In genomic region chr11:48567583-48568562, GRCm38 (mm10) we compare ENCODE assay signal across 18 mouse cellular contexts.
DNase-seq lines count a peak whose midpoint lies in the region; ATAC-seq lines count a peak whose summit lies in the region.
"Had no signal": no experiment of that assay in that cellular context is flagged by ENCODE, and none has a peak within 500 bp of the region (broad histone marks: within the 10 kb centered on the region; RNA-seq: fewer than 3 reads in every experiment).

No protein-coding gene starts in this region.

- H3K4me2 ChIP-seq in heart, embryonic 16.5 days (ENCODE audit: low read depth, low read length), result no peak overlapping the region
- no peak overlapping the region for H3K4me2 ChIP-seq in limb, embryonic 11.5 days (ENCODE audit: low read depth, severe bottlenecking)
- no peak overlapping the region for H3K4me2 ChIP-seq in limb, embryonic 15.5 days
- H3K4me2 ChIP-seq: embryonic facial prominence, embryonic 13.5 days; liver, embryonic 12.5 days; midbrain, embryonic 13.5 days; stomach, embryonic 15.5 days had no signal

- no peak for DNase-seq in heart, embryonic 10.5 days (ENCODE audit: low spot score)
- DNase-seq in limb, embryonic 11.5 days (ENCODE audit: low spot score), result no peak
- DNase-seq in limb, embryonic 10.5 days (ENCODE audit: low spot score), result no peak
- peak; percentile 34 for DNase-seq in lung, postnatal 36 days
- no peak for DNase-seq in frontal cortex, postnatal 36 days (ENCODE audit: low spot score in 2 of 2)
- DNase-seq: adrenal gland, postnatal 25 days; cerebellum, adult 18-20 months; right cerebral cortex, postnatal 14 days; thymus, postnatal 14 days had no signal

- no peak overlapping the region for H3K9ac ChIP-seq in heart, embryonic 16.5 days (ENCODE audit: low read length)
- no peak overlapping the region for H3K9ac ChIP-seq in limb, embryonic 11.5 days (ENCODE audit: low read length)
- H3K9ac ChIP-seq in limb, embryonic 15.5 days, result no peak overlapping the region
- H3K9ac ChIP-seq: embryonic facial prominence, embryonic 13.5 days; liver, embryonic 12.5 days; midbrain, embryonic 13.5 days; stomach, embryonic 15.5 days had no signal

- H3K36me3 ChIP-seq in heart, embryonic 16.5 days (ENCODE audit: control insufficient read depth, insufficient read depth), result no peaks in the 10 kb centered on the region
- H3K36me3 ChIP-seq in heart, embryonic 10.5 days, result no peaks in the 10 kb centered on the region
- no peaks in the 10 kb centered on the region for H3K36me3 ChIP-seq in limb, embryonic 11.5 days (ENCODE audit: control insufficient read depth, insufficient read depth, low read length)
- H3K36me3 ChIP-seq in limb, embryonic 10.5 days, result no peaks in the 10 kb centered on the region
- no peaks in the 10 kb centered on the region for H3K36me3 ChIP-seq in limb, embryonic 15.5 days
- H3K36me3 ChIP-seq: embryonic facial prominence, embryonic 13.5 days; liver, embryonic 12.5 days; midbrain, embryonic 13.5 days; stomach, embryonic 15.5 days had no signal

- H3K9me3 ChIP-seq in heart, embryonic 16.5 days (replicated peaks; ENCODE audit: control insufficient read depth, low read length), result no peaks in the 10 kb centered on the region
- H3K9me3 ChIP-seq in heart, embryonic 10.5 days, result no peaks in the 10 kb centered on the region
- no peaks in the 10 kb centered on the region for H3K9me3 ChIP-seq in limb, embryonic 11.5 days (ENCODE audit: control insufficient read depth, low read length)
- no peaks in the 10 kb centered on the region for H3K9me3 ChIP-seq in limb, embryonic 10.5 days (replicated peaks)
- H3K9me3 ChIP-seq in limb, embryonic 15.5 days, result no peaks in the 10 kb centered on the region
- H3K9me3 ChIP-seq: embryonic facial prominence, embryonic 13.5 days; liver, embryonic 12.5 days; midbrain, embryonic 13.5 days; stomach, embryonic 15.5 days had no signal

- no peak overlapping the region for H3K4me3 ChIP-seq in heart, embryonic 16.5 days (ENCODE audit: low read length)
- H3K4me3 ChIP-seq in heart, embryonic 10.5 days, result no peak overlapping the region
- no peak overlapping the region for H3K4me3 ChIP-seq in limb, embryonic 11.5 days (ENCODE audit: low read depth, low read length)
- H3K4me3 ChIP-seq in limb, embryonic 10.5 days, result no peak overlapping the region
- no peak overlapping the region for H3K4me3 ChIP-seq in limb, embryonic 15.5 days
- H3K4me3 ChIP-seq: embryonic facial prominence, embryonic 13.5 days; liver, embryonic 12.5 days; midbrain, embryonic 13.5 days; stomach, embryonic 15.5 days had no signal

- H3K27ac ChIP-seq in heart, embryonic 16.5 days (ENCODE audit: low read length), result no peak overlapping the region
- no peak overlapping the region for H3K27ac ChIP-seq in heart, embryonic 10.5 days
- no peak overlapping the region for H3K27ac ChIP-seq in limb, embryonic 11.5 days (replicated peaks; ENCODE audit: low read depth, low read length)
- H3K27ac ChIP-seq in limb, embryonic 10.5 days, result no peak overlapping the region
- H3K27ac ChIP-seq in limb, embryonic 15.5 days, result peak overlapping the region; percentile 28; the same call in 1 of the 2 replicates
- H3K27ac ChIP-seq: embryonic facial prominence, embryonic 13.5 days; liver, embryonic 12.5 days; midbrain, embryonic 13.5 days; stomach, embryonic 15.5 days had no signal

- peak; percentile 67; the same call in 1 of the 2 replicates for ATAC-seq in heart, embryonic 16.5 days (replicated peaks; ENCODE audit: extremely low read depth, insufficient read depth, low FRiP score)
- ATAC-seq in limb, embryonic 11.5 days (ENCODE audit: insufficient number of reproducible peaks, low FRiP score, low TSS enrichment, low read depth), result peak; percentile 58
- peak; percentile 69; the same call in 1 of the 2 replicates for ATAC-seq in limb, embryonic 15.5 days (ENCODE audit: insufficient number of reproducible peaks, low FRiP score, low TSS enrichment, low read depth)
- ATAC-seq: activated CD4-positive, CD25-positive, alpha-beta regulatory T cell, adult 4 months; hindbrain, embryonic 16.5 days; liver, embryonic 12.5 days; midbrain, embryonic 13.5 days; Patski had no signal

- H3K27me3 ChIP-seq in heart, embryonic 16.5 days (ENCODE audit: control insufficient read depth, insufficient read depth, low read length), result no peaks in the 10 kb centered on the region
- H3K27me3 ChIP-seq in heart, embryonic 10.5 days (ENCODE audit: insufficient read depth, poor library complexity, severe bottlenecking), result no peaks in the 10 kb centered on the region
- no peaks in the 10 kb centered on the region for H3K27me3 ChIP-seq in limb, embryonic 11.5 days (ENCODE audit: control insufficient read depth, insufficient read depth, low read length)
- H3K27me3 ChIP-seq in limb, embryonic 10.5 days (ENCODE audit: low read depth, poor library complexity, severe bottlenecking), result no peaks in the 10 kb centered on the region
- H3K27me3 ChIP-seq in limb, embryonic 15.5 days, result no peaks in the 10 kb centered on the region
- H3K27me3 ChIP-seq: liver, embryonic 12.5 days; midbrain, embryonic 13.5 days; Patski; stomach, embryonic 15.5 days had no signal

- H3K4me1 ChIP-seq in heart, embryonic 16.5 days (ENCODE audit: control insufficient read depth, insufficient read depth, low read length), result no peaks in the 10 kb centered on the region
- no peaks in the 10 kb centered on the region for H3K4me1 ChIP-seq in heart, embryonic 10.5 days
- no peaks in the 10 kb centered on the region for H3K4me1 ChIP-seq in limb, embryonic 11.5 days (ENCODE audit: control insufficient read depth, insufficient read depth, low read length)
- peaks cover 10% of the 10 kb centered on the region for H3K4me1 ChIP-seq in limb, embryonic 10.5 days
- H3K4me1 ChIP-seq in limb, embryonic 15.5 days, result peaks cover 16% of the 10 kb centered on the region
- H3K4me1 ChIP-seq: embryonic facial prominence, embryonic 13.5 days; liver, embryonic 12.5 days; midbrain, embryonic 13.5 days; stomach, embryonic 15.5 days had no signal

- WGBS in heart, embryonic 16.5 days, result 29% methylated on average over 6 of the region's 6 CpGs
- WGBS in heart, embryonic 10.5 days, result 47% methylated on average over 6 of the region's 6 CpGs
- 55% methylated on average over 6 of the region's 6 CpGs for WGBS in limb, embryonic 11.5 days
- 59% methylated on average over 6 of the region's 6 CpGs for WGBS in limb, embryonic 10.5 days
- WGBS in limb, embryonic 15.5 days, result 44% methylated on average over 6 of the region's 6 CpGs
